Mouse (Mus musculus) heart, embryonic 10.5 days (tissue): ENCODE measurements around the gene Ccl5. TPM values are rescaled to one million over a fixed set of nuclear protein-coding genes. Genes with fewer than 3 reads are reported as not detected.

Experiments
- polyA plus RNA-seq: library from polyadenylated mRNA; unstranded; fragments of >200 nt; fragmentation: Nextera tagmentation; extraction: Ambion mirVana; gene quantifications from 2 replicates; pipeline ENCODE4 v1.2.1, GENCODE M21; 2016

Gene Ccl5
- polyA plus RNA-seq, 1 experiment from 2014 or later = not detected

Other genes with a start within 250 kb of the Ccl5 start
- gene Slfn14, start 243.8 kb downstream of the Ccl5 start, polyA plus RNA-seq = 0.58 and 0.79 TPM in 2 replicates
- gene Ap2b1, start 231.5 kb downstream of the Ccl5 start, polyA plus RNA-seq = 48.2 and 55.0 TPM in 2 replicates
- gene Pex12, start 227.9 kb downstream of the Ccl5 start, polyA plus RNA-seq = 9.6 and 11.9 TPM in 2 replicates
- gene Rasl10b, start 121.4 kb downstream of the Ccl5 start, polyA plus RNA-seq = 8.1 and 11.4 TPM in 2 replicates
- 0.17 and 0.18 TPM in 2 replicates for gene Gas2l2, start 101.1 kb downstream of the Ccl5 start, polyA plus RNA-seq
- 1.5 and 1.9 TPM in 2 replicates for gene 1700020L24Rik, start 92.8 kb downstream of the Ccl5 start, polyA plus RNA-seq
- gene Mmp28, start 67.4 kb downstream of the Ccl5 start, polyA plus RNA-seq = 1.9 and 3.1 TPM in 2 replicates
- gene Taf15, start 57.4 kb downstream of the Ccl5 start, polyA plus RNA-seq = 8.0 and 8.6 TPM in 2 replicates
- gene Heatr9, start 8.3 kb downstream of the Ccl5 start, polyA plus RNA-seq = not detected in 2 replicates
- 0.41 and 0.97 TPM in 2 replicates for gene Ccl9, start 48.1 kb upstream of the Ccl5 start, polyA plus RNA-seq
- 0.64 and 2.5 TPM in 2 replicates for gene Ccl6, start 62.6 kb upstream of the Ccl5 start, polyA plus RNA-seq
- not detected in 2 replicates for gene Rpl9-ps1, start 115.1 kb upstream of the Ccl5 start, polyA plus RNA-seq
- 0.53 TPM in 1 of 2 replicates, not detected in the other for gene Ccl3, start 118.8 kb upstream of the Ccl5 start, polyA plus RNA-seq
- not detected in 2 replicates for gene Ccl4, start 132.1 kb upstream of the Ccl5 start, polyA plus RNA-seq
- 0.49 TPM in 1 of 2 replicates, not detected in the other for gene Wfdc17, start 173.5 kb upstream of the Ccl5 start, polyA plus RNA-seq
- gene Wfdc18, start 178.5 kb upstream of the Ccl5 start, polyA plus RNA-seq = 0.92 TPM in 1 of 2 replicates, not detected in the other
- not detected in 2 replicates for gene Wfdc21, start 216.4 kb upstream of the Ccl5 start, polyA plus RNA-seq
- gene Heatr6, start 223.2 kb upstream of the Ccl5 start, polyA plus RNA-seq = 16.1 and 19.9 TPM in 2 replicates